Mouse (Mus musculus) adrenal gland, adult 18-20 months (tissue): ENCODE measurements around the gene Rhebl1. TPM values are rescaled to one million over a fixed set of nuclear protein-coding genes. Genes with fewer than 3 reads are reported as not detected.

Source experiments
- DNase-seq, 2 experiments: peaks; one replicate each; pipeline ENCODE4 v3.0.0; 2021 to 2022; ENCODE audit warnings: low spot score in 2 of 2
- total RNA-seq, 2 experiments: library from RNA; stranded (reverse); gene quantifications; 1 replicate in 1 of 2; 2 replicates in 1 of 2; pipeline ENCODE4 v1.2.3; 2021

Gene Rhebl1
- total RNA-seq, 2 experiments from 2014 or later = 1.2 to 2.5 TPM

GRCm38 (mm10) chr15:98871916-98872888 is 22.1 kb downstream of the Rhebl1 start:
- DNase-seq = peak; percentile 85 to 88

DNA sequence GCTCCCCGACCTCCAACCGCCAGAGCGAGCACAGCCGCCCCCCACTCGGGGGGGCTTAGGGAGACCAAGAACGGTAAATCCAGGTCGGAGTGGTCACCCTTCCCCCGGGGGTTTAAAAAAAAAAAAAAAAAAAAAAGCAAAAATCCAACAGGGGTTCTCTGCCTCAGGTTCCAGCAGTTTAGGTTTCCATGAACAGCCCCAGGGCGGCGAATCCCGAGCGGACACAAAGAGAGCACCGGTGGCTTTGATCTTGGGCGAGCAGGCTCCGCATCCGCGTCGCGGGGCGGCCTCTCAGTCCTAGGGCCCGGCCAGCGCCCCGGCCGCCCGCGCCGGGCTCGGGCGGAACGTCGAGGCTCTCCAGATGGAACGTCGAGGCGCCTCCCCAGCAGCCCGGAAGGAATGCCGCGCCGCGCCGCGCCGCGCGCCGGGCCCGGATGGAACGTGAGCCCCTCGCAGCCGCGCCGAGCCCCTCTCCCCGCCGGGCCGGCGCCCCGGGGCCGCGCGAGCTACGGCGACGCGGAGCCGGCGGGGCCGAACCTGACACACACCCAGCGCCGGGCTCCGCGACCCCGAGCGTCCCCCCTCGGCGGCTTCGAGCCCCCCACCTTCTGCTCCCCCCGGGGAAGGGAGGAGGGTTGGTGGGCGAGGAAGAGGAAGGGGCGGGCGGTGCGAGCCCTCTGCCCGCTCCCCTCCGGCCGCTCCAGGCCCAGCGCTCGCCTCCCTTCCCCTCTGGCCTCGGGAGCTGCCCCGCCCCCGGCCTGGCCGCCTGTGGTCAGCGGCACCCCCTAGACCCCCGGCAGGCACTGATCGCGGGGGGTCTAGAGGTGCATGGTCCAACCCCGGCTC is 23.0 kb downstream of the Rhebl1 start, which contains the start of gene Kmt2d:
Gene Kmt2d, minus strand, starts transcription at position 135 of the 846 bp plus-strand sequence.
- peak in 1 of 2 experiments; percentile 51 for DNase-seq

DNA sequence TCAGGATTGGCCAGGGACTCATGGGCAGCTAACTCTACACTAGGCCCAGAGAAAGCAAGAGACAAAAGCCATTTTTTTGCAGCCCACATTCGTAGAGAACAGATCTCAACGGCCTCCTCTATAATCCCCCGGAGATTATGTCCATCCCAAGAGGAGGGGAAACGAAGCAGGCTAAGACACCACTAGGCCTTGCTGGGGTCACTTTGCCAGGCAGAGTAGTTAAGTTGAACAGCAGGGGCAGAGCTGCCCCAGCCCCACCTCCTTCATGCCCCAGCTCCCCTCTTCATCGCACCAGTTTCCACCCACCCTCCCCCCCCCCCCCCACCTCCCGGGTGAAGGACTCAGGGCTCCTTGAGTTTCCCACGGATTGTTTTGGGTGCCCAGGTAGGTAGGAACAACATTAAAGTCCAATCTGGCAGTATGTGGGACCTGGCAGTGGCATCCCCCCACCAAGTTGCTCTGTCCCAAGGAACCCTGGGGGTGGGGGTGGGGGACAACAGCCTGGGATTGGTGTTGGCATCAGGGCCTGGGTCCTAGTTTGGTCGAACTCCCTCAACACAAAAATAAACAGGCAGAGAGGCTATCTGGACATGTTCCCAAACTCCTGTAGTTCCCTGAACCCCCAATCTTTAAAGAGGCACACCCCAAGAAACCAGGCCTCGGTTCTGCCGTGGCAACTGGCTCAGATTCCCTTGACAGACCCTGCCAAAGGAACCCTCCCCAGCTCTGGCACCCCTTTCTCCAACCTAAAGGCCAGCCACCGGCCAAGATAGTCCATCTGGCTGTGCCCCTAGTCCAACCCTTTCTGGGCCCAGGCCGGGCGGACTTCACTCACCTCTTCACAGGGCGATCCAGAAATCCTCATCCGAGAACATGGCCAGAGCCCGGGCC is 23.9 kb downstream of the Rhebl1 start:
- DNase-seq = peak in 1 of 2 experiments; percentile 52

- peak in 1 of 2 experiments; percentile 28 for DNase-seq
Measured at GRCm38 (mm10) chr15:98869342-98870178, 24.8 kb downstream of the Rhebl1 start.

DNA sequence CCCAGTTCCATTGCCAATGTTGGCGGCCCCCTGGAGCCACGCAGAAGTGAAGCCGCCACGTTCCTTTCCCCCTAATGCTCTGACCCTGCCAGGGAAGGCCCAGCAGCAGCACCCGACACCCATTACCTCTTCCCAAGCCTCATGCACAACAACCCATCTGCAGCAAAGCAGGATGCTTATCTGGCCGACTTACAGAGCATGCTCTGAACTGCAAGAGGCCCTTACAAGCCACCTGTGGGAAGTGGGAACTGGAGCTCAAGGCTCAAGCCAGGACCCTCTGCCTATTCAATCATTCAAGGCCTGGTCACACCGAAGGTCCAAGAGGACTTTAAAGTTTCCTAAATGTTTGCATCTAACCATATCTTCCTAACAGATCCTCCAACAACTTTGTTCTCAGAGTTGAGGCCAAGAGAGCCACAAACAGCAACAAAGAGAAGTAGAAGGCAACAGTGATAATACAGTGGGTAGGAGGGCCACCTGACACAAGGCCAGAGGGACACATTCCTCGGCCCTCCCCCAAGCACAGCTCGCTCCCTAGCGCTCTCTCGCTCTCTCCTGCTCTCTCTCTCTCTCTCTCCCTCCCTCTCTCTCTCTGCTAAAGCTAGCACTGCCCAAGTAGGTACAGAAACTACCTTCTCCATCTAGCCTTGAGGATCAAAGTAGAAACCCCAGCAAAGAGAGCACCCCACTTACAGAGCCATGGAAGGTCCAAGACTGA is 25.8 kb downstream of the Rhebl1 start:
- no peak for DNase-seq

DNA sequence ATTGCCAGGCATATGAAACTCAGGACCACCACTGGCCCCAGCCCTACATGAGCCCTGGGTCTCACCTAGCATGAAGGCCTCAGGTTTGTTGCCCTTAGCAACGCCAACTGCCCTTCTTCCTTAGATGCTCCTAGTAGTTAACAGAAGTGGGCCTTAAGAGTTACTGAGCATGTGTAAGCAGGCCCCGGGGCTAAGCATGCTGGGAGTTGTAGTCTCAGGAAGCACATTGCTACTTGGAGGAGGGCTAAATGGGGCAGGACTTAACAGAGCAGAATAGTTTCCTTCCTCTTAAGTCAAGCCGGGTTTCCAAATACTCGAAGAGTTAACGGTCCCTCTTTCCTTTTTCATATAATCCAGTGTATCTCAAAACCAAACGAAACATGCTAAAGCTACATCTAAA is 27.0 kb downstream of the Rhebl1 start:
- peak in 1 of 2 experiments; percentile 38 for DNase-seq

GRCm38 (mm10) chr15:98866501-98866900 is 27.8 kb downstream of the Rhebl1 start:
- DNase-seq = no peak

DNA sequence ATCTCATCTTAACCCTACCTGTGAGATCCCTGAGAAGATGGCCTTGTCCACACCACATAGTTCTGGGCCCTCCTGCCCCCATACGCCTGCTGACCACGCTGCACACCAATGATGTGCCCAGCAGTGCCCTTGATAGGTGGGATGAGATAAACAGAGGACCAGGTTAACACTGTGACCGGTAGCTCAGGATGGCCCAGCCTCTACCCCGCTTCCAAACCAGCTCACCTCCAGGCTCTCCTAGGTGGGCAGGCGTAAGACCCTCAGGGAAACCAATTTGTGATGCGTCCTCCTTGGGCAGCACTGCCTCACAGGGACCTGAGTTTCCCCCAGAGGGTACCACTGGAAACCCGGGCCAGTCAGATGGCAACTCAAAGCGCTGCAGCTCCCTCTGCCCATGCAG is 28.6 kb downstream of the Rhebl1 start:
- DNase-seq = no peak

- DNase-seq = no peak
Measured at GRCm38 (mm10) chr15:98864951-98865350, 29.4 kb downstream of the Rhebl1 start.

- DNase-seq = no peak
Measured at GRCm38 (mm10) chr15:98863451-98863958, 30.8 kb downstream of the Rhebl1 start.

DNA sequence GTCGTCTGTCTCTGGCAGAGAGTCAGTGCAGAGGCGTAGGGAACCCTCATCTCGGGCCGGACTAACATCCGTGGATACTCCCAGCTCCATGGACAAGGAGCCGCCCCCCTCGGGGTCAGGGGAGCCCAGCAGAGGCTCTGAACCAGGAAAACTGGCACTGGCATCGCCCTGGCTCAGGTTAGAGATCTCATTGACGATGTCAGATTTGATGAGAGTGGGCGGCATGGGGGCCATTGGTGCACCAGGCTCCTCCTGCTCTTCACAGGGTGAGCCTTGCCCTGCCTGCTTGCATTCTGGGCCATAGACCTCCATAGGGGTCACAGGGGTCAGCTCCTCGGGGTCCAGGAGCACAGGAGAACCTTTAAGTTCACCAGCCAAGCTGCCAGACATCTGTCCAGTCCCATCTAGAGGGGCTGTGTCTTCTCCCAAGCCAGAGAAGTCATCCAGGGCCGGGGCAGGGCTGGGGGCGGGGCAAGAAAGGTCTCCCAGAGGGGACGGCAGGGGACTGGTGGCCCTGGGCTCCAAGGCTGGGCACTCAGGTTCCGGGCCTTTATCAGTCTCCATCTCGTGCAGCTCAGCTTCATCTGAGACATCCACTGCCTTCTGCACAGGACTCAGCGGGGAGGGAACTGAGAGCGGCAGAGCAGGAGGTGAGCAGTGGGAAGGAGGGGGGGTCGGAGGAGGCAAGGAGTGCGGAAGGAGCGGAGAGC is 32.5 kb downstream of the Rhebl1 start:
- peak in 1 of 2 experiments; percentile 27 for DNase-seq

DNA sequence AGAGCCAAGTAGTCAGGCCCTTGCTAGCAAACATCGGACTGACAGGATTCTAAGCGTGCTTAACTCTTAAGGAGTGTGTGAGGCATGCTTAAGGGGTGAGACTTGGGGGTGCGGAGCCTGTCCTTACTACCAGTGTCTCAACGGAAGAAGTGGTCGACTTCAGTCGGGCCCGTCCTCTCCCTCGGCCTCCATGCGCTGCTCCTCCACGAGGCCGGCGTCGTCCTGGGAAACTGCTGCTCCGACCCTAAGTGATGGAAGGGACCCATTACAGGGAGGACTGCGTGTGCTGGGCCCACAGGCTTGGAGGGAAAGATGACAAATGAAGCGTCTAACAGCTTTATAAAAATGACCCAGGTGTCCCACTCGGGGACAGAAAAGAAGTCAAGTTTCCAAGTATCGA is 33.4 kb downstream of the Rhebl1 start:
- no peak for DNase-seq

DNA sequence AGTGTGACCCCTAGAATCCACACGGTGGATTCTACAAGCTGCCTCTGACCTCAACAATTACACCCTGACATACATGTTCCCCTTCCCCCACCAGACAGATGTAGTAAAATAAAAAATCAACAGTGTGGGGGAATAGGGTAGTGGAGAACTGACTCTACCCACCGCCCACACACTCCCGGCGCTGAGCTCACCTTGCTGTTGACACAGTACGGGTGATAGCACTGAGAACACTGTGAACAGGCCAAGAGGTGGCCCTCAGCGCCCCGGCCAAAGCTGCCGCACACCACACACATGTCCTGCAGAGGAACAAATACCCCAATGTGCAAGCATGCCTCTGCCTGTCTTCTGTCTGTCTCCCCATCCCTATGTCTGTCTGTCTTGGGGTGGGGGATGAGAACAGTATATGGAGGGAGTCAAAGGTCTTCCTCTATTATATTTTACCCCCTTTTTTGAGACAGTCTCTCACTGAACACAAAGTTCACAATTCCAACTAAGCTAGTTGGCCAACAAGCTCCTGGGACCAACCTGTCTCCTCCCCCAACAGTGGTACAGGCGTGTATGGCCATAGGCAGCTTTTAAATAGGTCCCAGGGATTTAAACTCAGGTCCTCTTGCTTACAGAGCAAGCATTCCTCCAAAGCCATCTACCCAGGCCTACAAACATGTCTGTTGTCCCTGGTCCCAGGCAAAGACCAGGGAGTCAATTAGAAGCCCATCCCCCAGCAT is 34.9 kb downstream of the Rhebl1 start:
- no peak for DNase-seq

- no peak for DNase-seq
Measured at GRCm38 (mm10) chr15:98854214-98854613, 40.1 kb downstream of the Rhebl1 start.

DNA sequence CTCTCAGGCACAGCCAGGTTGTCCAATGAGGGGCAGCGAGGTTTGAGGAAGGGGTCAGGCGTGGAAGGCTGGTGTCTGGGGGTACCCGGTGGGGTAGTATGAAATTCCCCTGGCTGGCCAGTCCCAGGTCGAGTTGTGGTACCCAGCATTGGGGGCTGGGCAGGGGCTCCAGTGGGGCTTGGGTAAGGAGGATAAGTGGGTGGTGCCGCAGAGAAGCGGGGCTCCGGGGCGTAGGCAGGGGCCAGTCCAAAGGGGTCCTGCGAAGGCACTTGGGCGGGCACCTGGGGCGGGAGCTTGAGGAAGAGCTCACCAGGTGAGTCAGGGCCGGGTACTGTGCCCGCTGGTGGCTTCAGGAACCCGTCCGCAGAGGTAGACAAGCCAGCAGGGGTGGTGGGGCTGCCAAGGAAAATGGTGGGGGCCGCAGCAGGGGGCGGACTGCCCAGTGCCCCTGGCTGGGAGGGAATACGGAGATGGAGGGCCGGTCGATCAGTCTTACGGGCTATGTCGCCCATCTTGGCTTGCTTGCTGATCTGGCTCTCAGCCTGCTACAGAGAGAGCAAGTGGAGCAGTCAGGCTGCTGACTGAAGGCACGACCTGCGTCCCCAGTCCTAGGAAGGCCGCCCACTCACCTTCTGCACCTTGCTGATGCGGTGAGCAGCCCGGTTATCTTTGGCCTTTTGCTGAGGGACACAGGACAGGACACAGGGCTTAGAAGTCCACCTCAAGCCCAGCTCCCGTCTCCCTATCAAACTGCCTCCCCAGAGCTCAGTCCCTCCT is 41.0 kb downstream of the Rhebl1 start:
- DNase-seq = no peak

- no peak for DNase-seq
Measured at GRCm38 (mm10) chr15:98852733-98853132, 41.6 kb downstream of the Rhebl1 start.

DNA sequence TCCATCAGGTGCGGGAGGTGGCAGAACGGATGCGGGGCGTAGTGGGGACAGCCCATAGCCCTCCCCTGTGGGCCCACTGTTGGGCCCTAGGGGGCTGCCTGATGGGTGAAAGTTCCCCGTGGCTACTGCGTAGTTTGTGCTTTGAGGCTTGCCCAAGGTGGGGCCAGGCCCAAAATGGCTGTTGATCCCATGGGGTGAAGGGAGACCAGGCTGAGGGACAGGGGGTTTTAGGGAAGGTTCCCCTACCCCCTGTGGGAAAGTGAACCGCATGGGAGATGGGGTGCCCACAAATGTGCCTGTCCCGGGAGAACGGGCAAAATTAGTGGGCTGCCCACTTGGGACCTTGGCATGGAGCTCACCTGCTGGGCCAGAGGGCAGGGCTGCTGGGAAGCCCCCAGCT is 42.3 kb downstream of the Rhebl1 start:
- DNase-seq = no peak
